Mouse (Mus musculus): Measurements from ENCODE around the gene Zdhhc16.
A peak's percentile ranks its signal among the peaks of the same experiment; 100 is the strongest.

The Zdhhc16 gene

GRCm38 (mm10) chr19:41991926-41992477 is 58.7 kb downstream of the Zdhhc16 start:
- no peak for DNase-seq

GRCm38 (mm10) chr19:41992971-41993370 is 59.7 kb downstream of the Zdhhc16 start:
- no peak for DNase-seq

- peak; percentile 75 for DNase-seq
Observed at GRCm38 (mm10) chr19:41993484-41993883, 60.2 kb downstream of the Zdhhc16 start.

Measured in right cerebral cortex, postnatal 4 days (tissue).